Mouse (Mus musculus): ENCODE measurements around the gene Drg2.

DNA sequence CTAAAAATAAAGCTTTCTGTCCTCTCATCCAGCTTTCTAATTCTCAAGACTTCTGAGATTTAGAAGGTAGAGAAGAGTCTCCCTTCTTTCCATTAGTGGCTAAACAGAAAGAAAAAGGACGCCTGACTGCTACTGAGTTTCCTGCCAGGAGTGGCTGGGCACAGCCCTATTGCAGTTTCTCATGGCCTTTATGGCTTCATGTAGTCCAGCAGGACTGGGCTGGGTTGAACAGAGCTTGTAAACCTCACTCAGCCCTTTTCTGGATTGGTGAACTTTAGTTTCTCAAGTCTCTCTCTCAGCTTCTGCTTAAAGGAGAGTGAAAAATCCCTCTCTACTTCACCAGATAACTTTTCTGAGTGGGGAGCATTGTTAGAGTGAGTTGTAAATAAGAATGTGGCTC lies 28.0 kb upstream of the Drg2 start:
- TF ChIP-seq EP300 (IDR thresholded peaks at IDR 0.05) (no peak), CTCF (IDR thresholded peaks at IDR 0.05) (no peak)
